Mouse (Mus musculus): ENCODE results near the gene Acot6. TPM values are rescaled to one million over a fixed set of nuclear protein-coding genes. Genes with fewer than 3 reads are reported as not detected.

Acot6 gene
- total RNA-seq, 2 experiments from 2014 or later = 2.5 to 3.0 TPM

GRCm38 (mm10) chr12:84151911-84152310 is 51.5 kb downstream of the Acot6 start:
- no peak for DNase-seq (ENCODE audit: low spot score)

DNA sequence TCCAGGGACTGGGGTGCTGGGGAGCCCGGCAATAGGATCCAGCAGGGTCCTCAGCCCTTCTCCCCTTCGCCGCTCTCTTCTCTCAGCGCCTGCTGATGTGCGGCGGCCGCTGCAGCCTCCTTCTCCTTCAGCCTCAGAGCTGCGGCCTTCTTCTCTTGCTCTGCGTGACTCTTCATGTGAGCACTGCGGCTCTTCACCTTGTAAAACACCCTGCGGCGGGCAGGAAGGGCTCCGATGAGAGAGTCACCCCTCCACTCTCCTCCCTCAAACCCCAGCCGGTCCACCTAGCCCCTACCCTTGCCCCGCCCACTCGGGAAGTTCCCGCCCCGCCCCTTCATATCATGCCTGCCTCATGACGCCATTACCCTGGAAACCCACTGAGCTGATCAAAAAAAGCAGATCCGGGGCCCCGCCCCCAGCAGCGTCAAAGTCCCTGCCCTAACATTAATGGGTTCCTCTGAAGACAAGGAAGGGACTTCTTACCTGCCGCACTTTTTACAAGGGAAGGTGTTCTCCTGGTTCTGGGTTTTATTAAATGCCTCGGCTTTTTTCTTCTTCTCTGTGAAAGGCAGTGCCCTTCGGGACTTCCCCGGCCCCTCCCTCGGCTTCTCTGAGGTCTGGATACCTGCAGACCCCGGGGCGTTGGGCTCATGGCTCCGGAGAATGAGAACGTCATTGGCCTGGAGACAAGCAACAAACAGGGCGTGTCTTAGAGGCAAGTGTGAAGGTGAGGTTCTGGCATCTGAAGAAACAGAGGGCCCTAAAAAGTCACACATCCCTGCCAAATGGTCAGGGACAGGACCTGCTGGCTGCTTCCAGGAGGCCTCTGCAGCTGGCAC is 52.1 kb downstream of the Acot6 start:
- no peak for DNase-seq (ENCODE audit: low spot score)

DNA sequence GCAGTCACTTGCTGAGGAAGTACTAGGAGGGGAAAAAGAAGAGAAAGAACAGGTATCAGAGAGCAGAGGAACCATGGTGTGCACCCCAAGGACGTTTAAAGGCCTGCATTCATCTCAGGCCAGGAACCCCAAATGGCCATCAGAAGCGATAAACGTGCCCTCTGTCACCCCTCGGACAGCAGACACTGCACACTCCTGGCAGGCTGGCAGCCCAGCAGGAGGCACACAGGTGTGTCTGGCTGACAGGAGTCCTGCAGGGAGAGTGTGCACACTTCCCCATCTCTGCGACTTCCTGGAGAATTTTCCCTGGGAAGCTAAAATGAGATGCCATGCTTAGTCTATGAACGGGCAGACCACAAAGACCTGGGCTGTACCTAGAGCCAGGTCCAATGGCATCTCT is 53.0 kb downstream of the Acot6 start:
- no peak for DNase-seq (ENCODE audit: low spot score)

- peak; percentile 91 for DNase-seq (ENCODE audit: low spot score)
Observed at GRCm38 (mm10) chr12:84154786-84155522, 54.5 kb downstream of the Acot6 start.

- peak; percentile 46 for DNase-seq (ENCODE audit: low spot score)
Observed at GRCm38 (mm10) chr12:84155523-84155871, 55.0 kb downstream of the Acot6 start.

DNA sequence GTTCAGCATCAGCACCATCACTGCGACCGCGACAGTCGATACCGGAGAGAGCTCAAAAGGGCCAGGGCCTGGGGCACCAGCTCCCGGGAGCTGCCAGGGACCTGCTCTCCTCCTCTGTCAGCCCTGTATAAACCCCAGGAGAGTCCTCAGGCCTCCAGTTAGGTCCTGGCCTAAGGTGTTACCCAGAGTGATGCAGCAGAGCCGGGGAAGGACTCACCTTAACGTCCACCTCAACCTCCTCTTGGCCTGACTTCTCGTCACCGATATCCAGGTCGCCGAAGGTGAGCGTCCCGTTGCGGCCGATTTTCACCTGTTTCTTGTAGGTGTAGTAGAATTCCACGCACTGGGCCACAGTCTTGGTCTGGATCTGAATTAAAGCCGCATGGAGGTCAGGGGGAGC is 55.8 kb downstream of the Acot6 start:
- no peak for DNase-seq (ENCODE audit: low spot score)

GRCm38 (mm10) chr12:84158156-84158555 is 57.7 kb downstream of the Acot6 start:
- no peak for DNase-seq (ENCODE audit: low spot score)

- no peak for DNase-seq (ENCODE audit: low spot score)
Observed at GRCm38 (mm10) chr12:84160491-84160890, 60.0 kb downstream of the Acot6 start.

Other genes starting within 250 kb of the Acot6 start
- gene Numb, start 178.7 kb upstream of the Acot6 start, total RNA-seq (2021) = 10 to 100 TPM; 16.3 to 19.4 TPM
- gene Riox1, start 150.0 kb upstream of the Acot6 start, total RNA-seq (2021) = 1 to 10 TPM; 3.1 to 3.7 TPM
- gene Heatr4, start 115.8 kb upstream of the Acot6 start, total RNA-seq (2021) = not detected
- 10 to 100 TPM; 17.0 to 23.3 TPM for gene Acot2, start 112.8 kb upstream of the Acot6 start, total RNA-seq (2021)
- gene Acot1, start 91.2 kb upstream of the Acot6 start, total RNA-seq (2021) = 1 to 10 TPM; 3.1 to 3.3 TPM
- under 1 TPM; 0.07 to 0.14 TPM for gene Acot4, start 62.3 kb upstream of the Acot6 start, total RNA-seq (2021)
- not detected for gene Gm49366, start 61.7 kb upstream of the Acot6 start, total RNA-seq (2021)
- gene Acot3, start 48.5 kb upstream of the Acot6 start, total RNA-seq (2021) = not detected
- gene Acot5, start 31.3 kb upstream of the Acot6 start, total RNA-seq (2021) = not detected
- 1 to 10 TPM; 7.3 to 7.4 TPM for gene Dnal1, start 13.7 kb downstream of the Acot6 start, total RNA-seq (2021)
- under 1 TPM in 1 of 2 experiments, not detected in 1; 0.11 TPM for gene Pnma1, start 47.8 kb downstream of the Acot6 start, total RNA-seq (2021)
- 10 to 100 TPM in 1 of 2 experiments, 1 to 10 TPM in 1; 6.9 to 10.9 TPM for gene Elmsan1, start 118.2 kb downstream of the Acot6 start, total RNA-seq (2021)
- 10 to 100 TPM; 67.1 to 80.5 TPM for gene Ptgr2, start 184.6 kb downstream of the Acot6 start, total RNA-seq (2021)
- 10 to 100 TPM; 18.6 to 19.3 TPM for gene Zfp410, start 216.2 kb downstream of the Acot6 start, total RNA-seq (2021)

Data from gastrocnemius, adult 18-20 months (tissue).